Mouse (Mus musculus): ENCODE measurements around the gene Katnal1. TPM values are rescaled to one million over a fixed set of nuclear protein-coding genes. Genes with fewer than 3 reads are reported as not detected.
A peak's percentile ranks its signal among the peaks of the same experiment; 100 is the strongest.

The Katnal1 gene
- total and polyA plus RNA-seq, 3 experiments: 12.8 to 14.8 TPM; not detected in 1

GRCm38 (mm10) chr5:148897069-148897702, 31.9 kb downstream of the Katnal1 start (continued):
- no peak; the same call in 1 of the 2 replicates for TF ChIP-seq CHD2 (IDR thresholded peaks at IDR 0.05; ENCODE audit: low read length)
- TF ChIP-seq TBP (IDR thresholded peaks at IDR 0.05; ENCODE audit: low read depth, low read length): peak; percentile 92
- TF ChIP-seq UBTF (IDR thresholded peaks at IDR 0.05; ENCODE audit: borderline replicate concordance, insufficient read depth, low read depth, low read length): no peak
- no peak for TF ChIP-seq RAD21 (IDR thresholded peaks at IDR 0.05; ENCODE audit: low read depth, low read length)
- TF ChIP-seq KAT2A (conservative IDR thresholded peaks at IDR 0.05; ENCODE audit: low read depth, low read length): no peak
- peak; percentile 89 for TF ChIP-seq USF1 (IDR thresholded peaks at IDR 0.05; ENCODE audit: low read depth, low read length)

DNA sequence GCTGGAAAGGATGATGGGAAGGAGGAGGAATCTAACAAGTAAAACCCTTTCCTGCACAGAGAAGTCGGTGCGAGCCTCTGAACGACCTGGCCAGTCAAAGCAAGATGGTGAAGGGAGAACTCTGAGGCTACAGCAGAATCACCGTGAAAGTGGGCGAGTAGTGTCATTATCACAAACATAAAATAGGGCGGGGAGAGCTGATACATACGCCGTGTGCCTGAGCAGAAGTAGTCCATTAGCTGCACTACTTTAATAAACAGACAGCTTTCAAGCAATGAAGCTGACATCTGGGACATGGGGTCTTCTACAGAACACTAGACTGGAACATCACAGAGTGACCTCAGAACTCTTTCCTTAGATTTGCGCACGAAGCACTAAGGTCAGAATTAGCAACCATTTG, 32.6 kb downstream of the Katnal1 start:
- H3K79me2 ChIP-seq (ENCODE audit: control insufficient read depth, insufficient read depth, low read length, poor library complexity): no peaks in the 10 kb centered on the region
- peak overlapping the region; percentile 95 for H3K27ac ChIP-seq (ENCODE audit: control insufficient read depth, low read depth, low read length)
- peaks cover 0 to 26% of the 10 kb centered on the region in 2 experiments; a peak in 2 of 4 replicates for H3K36me3 ChIP-seq (ENCODE audit: control insufficient read depth in 1 of 2, insufficient read depth in 2 of 2, low read length in 2 of 2)
- peaks cover 14 to 29% of the 10 kb centered on the region in 2 experiments for H3K4me1 ChIP-seq (ENCODE audit: control insufficient read depth in 1 of 2, insufficient read depth in 2 of 2, low read length in 2 of 2)
- no peaks in the 10 kb centered on the region for H3K27me3 ChIP-seq (ENCODE audit: control insufficient read depth in 1 of 2, insufficient read depth in 2 of 2, low read length in 2 of 2)
- H3K9ac ChIP-seq (ENCODE audit: control insufficient read depth, low read depth, low read length, poor library complexity, severe bottlenecking): peak overlapping the region; percentile 72
- peak; percentile 79 for DNase-seq (ENCODE audit: low read depth, low spot score)
- H3K4me3 ChIP-seq (ENCODE audit: control insufficient read depth in 1 of 2, insufficient read depth in 1 of 2, low read depth in 2 of 2, low read length in 2 of 2): peak overlapping the region; percentile 19 to 27
- H3K9me3 ChIP-seq (replicated peaks; ENCODE audit: insufficient read depth, low read length): no peaks in the 10 kb centered on the region
- TF ChIP-seq ZMIZ1 (IDR thresholded peaks at IDR 0.05; ENCODE audit: low read depth, low read length) (peak; percentile 72; the same call in 1 of the 2 replicates), RAD21 (IDR thresholded peaks at IDR 0.05; ENCODE audit: low read depth, low read length) (no peak), ZKSCAN1 (IDR thresholded peaks at IDR 0.05; ENCODE audit: low read depth, low read length) (no peak), SIN3A (IDR thresholded peaks at IDR 0.05; ENCODE audit: low read length) (no peak; the same call in 1 of the 2 replicates), E2F4 (IDR thresholded peaks at IDR 0.05; ENCODE audit: borderline replicate concordance, low read depth, low read length) (peak; percentile 20; the same call in 1 of the 2 replicates), KAT2A (conservative IDR thresholded peaks at IDR 0.05; ENCODE audit: low read depth, low read length) (no peak), ZC3H11A (IDR thresholded peaks at IDR 0.05; ENCODE audit: low read depth, low read length) (no peak), MXI1 (IDR thresholded peaks at IDR 0.05; ENCODE audit: low read depth, low read length) (no peak), HCFC1 (IDR thresholded peaks at IDR 0.05; ENCODE audit: low read depth, low read length) (peak; percentile 25; the same call in 1 of the 2 replicates), ELF1 (IDR thresholded peaks at IDR 0.05; ENCODE audit: low read depth, low read length) (no peak), TBP (IDR thresholded peaks at IDR 0.05; ENCODE audit: low read depth, low read length) (peak; percentile 73), ZNF384 (IDR thresholded peaks at IDR 0.05; ENCODE audit: low read depth, low read length) (no peak), MAZ (IDR thresholded peaks at IDR 0.05; ENCODE audit: low read depth, low read length) (0 out of 2 replicates have a peak, but pooled peaks have one; percentile 36), POLR2AphosphoS5 (IDR thresholded peaks at IDR 0.05; ENCODE audit: borderline replicate concordance, low read depth, low read length) (no peak), MEF2A (IDR thresholded peaks at IDR 0.05; ENCODE audit: extremely low read depth, insufficient replicate concordance, low read depth, low read length, poor library complexity, severe bottlenecking) (no peak), BHLHE40 (IDR thresholded peaks at IDR 0.05; ENCODE audit: borderline replicate concordance, low read depth, low read length) (no peak), UBTF (IDR thresholded peaks at IDR 0.05; ENCODE audit: borderline replicate concordance, insufficient read depth, low read depth, low read length) (no peak), TAL1 (IDR thresholded peaks at IDR 0.05; ENCODE audit: low read length) (no peak), MAX (IDR thresholded peaks at IDR 0.05; ENCODE audit: low read length) (no peak), USF1 (IDR thresholded peaks at IDR 0.05; ENCODE audit: low read depth, low read length) (no peak), CHD2 (IDR thresholded peaks at IDR 0.05; ENCODE audit: low read length) (no peak), POLR2AphosphoS2 (IDR thresholded peaks at IDR 0.05; ENCODE audit: low read length) (peak; percentile 49), RCOR1 (IDR thresholded peaks at IDR 0.05; ENCODE audit: low read depth, low read length) (peak; percentile 15; the same call in 1 of the 2 replicates), MYB (IDR thresholded peaks at IDR 0.05; ENCODE audit: low read depth, low read length) (no peak), CHD1 (IDR thresholded peaks at IDR 0.05; ENCODE audit: low read depth, low read length) (no peak), NRF1 (IDR thresholded peaks at IDR 0.05; ENCODE audit: insufficient read depth, low read depth, low read length, poor library complexity, severe bottlenecking) (no peak), GABPA (IDR thresholded peaks at IDR 0.05; ENCODE audit: low read depth, low read length) (no peak), POLR2A (IDR thresholded peaks at IDR 0.05; ENCODE audit: control insufficient read depth in 1 of 2, insufficient read depth in 1 of 2, low read depth in 1 of 2, low read length in 2 of 2, poor library complexity in 1 of 2) (no peak; a peak in 2 of 4 replicates), TCF12 (IDR thresholded peaks at IDR 0.05; ENCODE audit: low read depth, low read length) (no peak), MYC (IDR thresholded peaks at IDR 0.05; ENCODE audit: low read depth, low read length) (no peak), EP300 (IDR thresholded peaks at IDR 0.05; ENCODE audit: low read depth in 1 of 2, low read length in 2 of 2) (peak in 1 of 2 experiments; percentile 46; a peak in 2 of 4 replicates), CTCF (IDR thresholded peaks at IDR 0.05 in 2 of 3, conservative IDR thresholded peaks at IDR 0.05 in 1 of 3; ENCODE audit: control insufficient read depth in 1 of 3, insufficient read depth in 1 of 3, low read depth in 2 of 3, low read length in 3 of 3, poor library complexity in 1 of 3, severe bottlenecking in 1 of 3) (no peak)
